Mouse (Mus musculus) neutrophil, adult 5-6 weeks (primary cell): ENCODE results near the gene B3glct. TPM values are rescaled to one million over a fixed set of nuclear protein-coding genes. Genes with fewer than 3 reads are reported as not detected.

ENCODE experiments used
- ATAC-seq: fragments of 151-379, 151-347 bp; 2 replicates; pipeline ENCODE4 v1.8.0; 2017; ENCODE audit warnings: mild to moderate bottlenecking, moderate TSS enrichment; ENCODE audit not compliant: insufficient number of reproducible peaks, poor library complexity, low FRiP score, severe bottlenecking; ENCODE audit errors: extremely low read depth
- total RNA-seq: library from RNA; stranded (forward); fragments of 200-1000 nt; gene quantifications from 2 replicates; pipeline ENCODE4 v1.2.3, GENCODE M21; 2017

B3glct gene
- total RNA-seq: 2.5 and 2.7 TPM in 2 replicates

DNA sequence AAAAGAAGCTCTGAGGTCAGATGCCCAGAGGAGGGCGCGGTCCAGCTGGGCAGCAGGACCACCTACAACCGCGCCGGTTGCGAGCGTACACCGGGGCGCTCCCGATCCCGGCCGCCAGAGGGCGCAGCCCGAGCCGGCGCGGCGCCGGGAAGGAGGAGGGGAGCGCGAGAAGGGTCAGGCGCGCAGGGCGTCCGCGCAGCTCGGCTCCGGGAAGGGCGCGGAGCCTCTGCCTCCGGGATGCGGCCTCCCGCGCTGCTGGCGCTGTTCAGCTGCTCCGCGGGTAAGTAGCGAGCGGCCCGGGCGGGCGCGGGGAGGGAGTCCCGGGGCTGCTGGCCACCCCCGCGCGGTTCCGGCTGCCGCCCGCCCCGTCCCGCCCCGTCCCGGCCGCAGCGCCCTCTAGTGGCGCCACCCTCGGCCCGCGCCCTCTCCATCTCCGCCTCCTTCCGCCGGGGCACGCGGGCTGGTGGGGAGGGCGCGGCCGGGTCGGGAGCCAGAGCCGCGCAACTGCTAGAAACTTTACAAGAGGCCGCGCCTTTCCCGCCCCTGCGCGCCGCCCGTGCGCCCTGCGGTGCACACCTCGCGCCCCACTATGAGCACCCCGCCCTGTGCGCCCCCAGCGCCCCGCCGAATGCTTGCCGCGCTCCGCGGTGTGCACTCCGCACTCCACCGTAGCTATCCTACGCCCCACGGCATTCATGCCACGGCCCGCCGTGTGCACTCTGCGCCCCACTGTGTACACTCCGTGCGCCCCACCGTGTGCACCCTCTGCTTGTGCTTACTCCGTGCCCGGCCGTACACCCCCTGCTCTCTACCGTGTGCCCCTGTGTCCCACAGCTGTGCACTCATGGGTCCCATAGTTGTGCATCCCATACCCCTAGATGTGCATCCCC, at the start of gene B3glct:
Gene B3glct (plus strand): TSS at position 131 of the 890 bp plus-strand sequence.
- peak; percentile 60 for ATAC-seq

GRCm38 (mm10) chr5:149634409-149635035, 43.5 kb upstream of the B3glct start:
- no peak for ATAC-seq

DNA sequence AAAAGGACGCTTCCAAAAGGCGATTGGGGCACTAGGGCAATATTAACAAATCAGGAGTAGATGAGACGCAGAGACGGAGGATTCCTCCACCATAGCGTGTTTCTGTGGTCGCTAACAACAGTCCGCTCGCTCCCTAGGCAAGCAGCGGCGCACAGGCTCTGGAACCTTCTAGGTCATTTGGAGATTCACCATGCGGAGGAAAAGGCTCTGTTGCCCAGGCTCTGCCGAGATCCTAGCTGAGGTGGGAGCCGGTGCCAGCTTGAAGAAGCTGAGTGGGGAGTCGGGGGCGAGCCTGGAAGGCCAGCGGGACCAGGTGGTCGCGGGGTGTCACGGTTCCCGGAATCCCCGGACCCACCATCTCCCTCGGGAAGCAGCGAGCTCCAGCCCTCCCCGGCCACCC, 42.5 kb upstream of the B3glct start:
- ATAC-seq: no peak

DNA sequence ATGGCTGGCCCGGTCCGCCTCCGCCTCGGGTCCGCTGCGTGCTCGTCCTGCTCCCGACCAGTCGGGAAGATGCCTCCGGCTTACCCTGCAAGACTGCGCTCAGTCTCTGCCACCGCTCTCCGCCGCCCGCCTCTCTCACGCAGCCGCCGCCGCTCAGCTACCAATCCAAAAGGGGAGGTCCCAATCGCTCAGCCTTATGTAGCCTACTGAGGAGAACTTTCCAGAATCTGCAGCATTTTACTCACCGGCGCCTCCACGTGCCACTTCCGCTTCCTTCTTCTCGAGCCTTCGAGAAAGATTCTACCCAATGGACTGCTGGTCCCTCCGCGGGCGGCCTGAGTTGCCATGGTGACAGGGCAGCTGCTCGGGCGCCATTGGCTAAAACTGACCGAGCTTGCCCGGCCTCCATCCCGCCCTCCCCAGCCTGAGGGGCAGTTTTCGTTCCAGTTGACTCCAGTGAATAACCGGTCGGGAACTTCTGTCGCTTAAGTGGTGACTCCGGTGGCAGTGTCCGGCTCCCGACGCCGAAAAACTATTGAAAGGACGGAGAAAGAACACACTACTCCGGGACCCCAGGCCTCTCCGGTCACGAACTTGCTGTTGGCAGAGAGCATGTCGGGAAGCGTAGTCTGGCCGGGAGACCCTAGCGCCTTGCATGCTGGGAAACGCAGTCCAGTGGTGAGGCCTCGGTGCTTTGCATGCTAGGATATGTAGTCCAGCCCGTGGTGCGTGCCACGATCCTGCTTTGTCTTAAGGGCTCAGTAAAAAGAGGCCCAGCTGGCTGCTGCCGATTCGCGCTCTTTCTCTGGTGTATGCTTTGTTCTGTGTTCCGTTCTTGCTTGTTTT, 41.7 kb upstream of the B3glct start, which contains the start of gene Hsph1:
Gene Hsph1 (minus strand): TSS at position 302 of the 846 bp plus-strand sequence.
- peak; percentile 96 for ATAC-seq

DNA sequence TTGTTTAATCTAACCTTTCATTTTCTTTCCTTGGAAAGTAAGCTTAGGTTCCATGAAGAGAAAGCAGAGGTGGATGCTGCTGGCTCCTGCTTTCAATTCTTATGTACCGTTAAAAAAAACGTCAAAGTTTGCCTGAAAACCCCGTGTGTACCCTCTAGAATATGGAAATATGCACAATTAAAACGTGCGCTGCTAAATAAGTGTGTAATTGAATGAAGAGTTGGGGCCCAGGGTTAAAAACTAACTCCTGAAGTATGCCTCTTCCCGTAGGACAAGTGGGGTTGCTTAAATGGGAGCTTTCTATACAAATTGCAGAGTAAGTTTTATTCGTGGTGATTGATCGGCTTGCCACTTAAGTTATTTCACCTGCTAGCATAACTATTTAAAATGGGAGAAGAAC, 40.7 kb upstream of the B3glct start:
- no peak for ATAC-seq

DNA sequence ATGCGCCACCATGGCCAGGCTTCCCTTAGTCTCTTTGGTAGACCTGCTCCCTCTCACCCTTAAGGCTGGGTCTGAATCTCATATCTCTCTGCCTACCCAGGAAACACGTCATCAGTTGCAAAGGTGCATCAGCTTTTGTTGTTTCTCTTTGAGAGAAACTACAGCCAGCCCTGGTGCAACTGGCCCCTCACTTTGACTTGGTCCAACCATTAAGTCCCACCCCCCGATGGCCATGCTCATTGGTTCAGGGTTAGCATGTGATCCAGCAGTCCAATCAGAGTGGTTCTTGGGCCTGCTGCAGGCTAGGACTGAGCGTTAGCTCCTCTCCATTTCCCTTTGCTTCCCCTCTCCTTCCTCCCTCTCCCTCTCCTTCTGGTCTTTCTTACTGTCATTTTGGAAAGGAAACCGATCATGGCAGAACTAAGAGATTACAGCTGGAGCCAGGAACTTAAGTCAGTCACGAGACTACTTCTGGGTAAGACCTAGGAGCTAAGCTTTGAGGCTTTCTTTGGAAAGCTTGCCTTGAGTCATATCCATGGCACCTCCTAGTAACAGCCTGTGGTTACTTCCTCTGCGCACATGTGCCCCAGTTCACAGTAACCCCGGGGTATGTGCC, 36.6 kb upstream of the B3glct start:
- no peak for ATAC-seq

GRCm38 (mm10) chr5:149642366-149642765, 35.7 kb upstream of the B3glct start:
- ATAC-seq: no peak

- ATAC-seq: no peak
These were observed 35.1 kb upstream of the B3glct start for GRCm38 (mm10) chr5:149642783-149643509.

DNA sequence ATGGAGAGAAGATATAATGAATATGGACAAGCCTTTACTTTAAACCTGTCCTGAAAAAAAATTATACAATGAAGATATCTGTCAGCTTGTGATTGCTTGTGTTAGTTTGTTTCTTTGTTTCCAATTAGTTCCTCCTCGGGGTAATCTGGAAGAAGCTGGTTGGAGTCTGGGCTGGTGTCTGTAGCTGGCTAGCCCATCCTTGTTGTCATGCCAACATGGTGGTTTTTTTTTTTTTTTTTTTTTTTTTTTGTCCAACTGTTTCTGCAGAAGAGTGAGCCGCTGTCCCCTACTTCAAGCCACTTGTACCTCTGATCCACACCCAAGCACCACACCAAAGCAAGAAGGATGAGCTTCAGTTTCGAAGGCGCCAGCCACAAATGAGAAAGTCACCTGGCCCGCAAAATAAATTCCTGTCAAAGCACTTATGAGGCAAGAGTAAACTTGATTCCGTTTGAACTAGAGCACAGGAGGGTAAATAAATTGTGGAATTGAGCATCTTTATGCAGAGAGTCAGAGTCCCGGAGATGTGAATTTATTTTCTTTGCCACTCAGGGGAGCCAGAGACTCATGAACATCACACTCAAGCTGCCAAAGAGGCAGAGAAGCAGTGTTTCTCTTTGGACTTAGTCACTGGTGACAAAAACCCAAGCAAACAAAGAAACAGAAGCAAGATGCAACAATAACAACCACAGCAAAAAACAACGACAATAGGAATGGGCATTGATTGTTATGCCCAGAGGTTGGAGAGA, 30.5 kb upstream of the B3glct start:
- ATAC-seq: no peak

DNA sequence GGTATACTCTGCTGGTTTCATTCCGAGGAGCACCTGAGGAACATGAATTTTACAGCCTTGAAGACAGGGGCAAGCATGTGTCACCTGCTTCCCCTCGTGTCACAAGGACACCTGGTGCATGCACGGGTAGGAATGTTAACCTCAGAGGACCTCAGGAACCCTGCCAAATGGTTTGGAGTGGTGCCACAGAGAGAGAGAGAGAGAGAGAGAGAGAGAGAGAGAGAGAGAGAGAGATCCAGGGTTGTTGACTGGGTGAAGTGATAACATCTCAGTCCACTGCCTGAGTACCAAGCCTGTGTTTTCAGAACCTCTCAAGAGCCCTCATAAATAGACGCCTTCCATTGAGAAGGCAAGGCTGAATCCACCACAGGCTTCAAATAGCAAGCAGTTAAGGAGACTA, 29.8 kb upstream of the B3glct start:
- no peak for ATAC-seq

GRCm38 (mm10) chr5:149648895-149649406, 29.1 kb upstream of the B3glct start:
- no peak for ATAC-seq

DNA sequence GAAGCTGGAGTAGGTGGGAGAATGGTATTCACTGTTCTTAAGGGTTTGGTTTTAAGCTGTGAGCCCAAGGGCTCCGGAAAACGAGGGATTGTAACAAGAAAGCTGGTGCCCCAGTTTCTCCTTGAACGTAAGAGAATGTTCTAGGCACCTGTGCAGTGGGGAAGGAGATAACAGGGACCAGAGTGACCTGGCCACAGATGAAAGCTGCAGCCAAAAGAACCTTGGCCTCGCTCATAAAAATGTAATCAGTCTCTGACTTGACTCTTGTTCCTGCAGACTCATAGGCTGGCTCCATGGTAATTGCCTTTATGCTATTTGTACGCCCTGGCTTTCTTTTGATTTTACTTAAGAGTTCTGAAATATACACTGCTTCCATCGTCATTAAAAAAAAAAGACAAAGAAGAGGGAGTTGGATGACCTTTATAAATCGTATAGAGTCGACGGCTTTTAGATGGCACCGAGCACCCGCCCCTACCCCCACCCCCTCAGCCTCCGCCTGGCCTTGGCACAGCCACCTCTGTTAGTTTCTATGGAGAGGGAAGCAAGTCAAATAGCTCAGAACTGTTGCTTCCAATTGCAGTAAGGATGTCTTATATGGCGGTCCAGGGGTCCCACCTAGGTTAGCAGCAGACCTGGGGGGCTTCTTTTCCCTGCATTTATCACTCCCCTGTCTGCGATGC, 28.4 kb upstream of the B3glct start:
- no peak for ATAC-seq

- no peak for ATAC-seq
These were observed 27.9 kb upstream of the B3glct start for GRCm38 (mm10) chr5:149650179-149650553.

GRCm38 (mm10) chr5:149655636-149656035, 22.4 kb upstream of the B3glct start:
- no peak for ATAC-seq

DNA sequence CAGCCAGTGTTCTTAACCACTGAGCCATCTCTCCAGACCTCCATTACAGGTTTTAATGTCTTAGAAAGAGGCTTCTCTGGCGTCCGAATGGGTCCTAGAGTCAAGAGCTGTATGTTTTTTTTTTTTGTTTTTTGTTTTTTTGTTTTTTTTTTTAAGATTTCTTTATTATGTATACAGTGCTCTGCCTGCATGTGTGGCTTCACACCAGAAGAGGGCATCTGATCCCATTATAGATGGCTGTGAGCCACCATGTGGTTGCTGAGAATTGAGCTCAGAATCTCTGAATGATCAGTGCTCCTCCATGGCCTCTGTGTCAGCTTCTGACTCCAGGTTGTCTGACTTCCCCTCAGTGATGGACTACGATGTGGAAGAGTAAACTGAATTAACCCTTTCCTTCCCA, 20.0 kb upstream of the B3glct start:
- no peak for ATAC-seq

DNA sequence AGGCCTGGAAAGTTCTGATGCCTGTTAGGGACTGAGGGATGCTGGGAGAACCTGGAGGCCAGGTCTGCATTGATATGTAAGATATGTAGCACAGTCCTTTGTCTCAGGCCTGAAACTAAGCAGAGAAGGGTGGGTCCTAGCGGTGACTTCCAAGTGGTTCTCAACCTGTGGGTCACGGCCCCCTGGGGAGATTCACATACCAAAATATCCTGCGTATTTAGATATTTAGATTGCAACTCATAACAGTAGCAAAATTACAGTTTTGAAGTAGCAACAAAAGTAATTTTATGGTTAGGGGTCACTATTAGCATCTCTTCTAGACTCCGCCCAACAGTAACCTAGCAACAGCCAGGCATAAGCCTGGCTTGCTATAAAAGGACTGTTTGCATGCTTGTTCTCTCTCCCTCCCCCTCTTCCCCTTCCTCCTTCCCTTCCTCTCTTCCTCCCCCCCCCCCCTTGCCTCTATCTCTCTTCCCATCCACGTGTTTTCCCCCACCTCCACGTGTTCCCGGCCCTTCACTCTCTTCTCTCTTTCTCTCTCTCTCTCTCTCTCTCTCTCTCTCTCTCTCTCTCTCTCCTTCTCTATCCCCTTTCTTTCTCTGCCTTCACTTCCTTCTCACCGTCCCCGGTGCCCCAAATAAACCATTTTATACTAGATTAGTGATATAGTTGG, 19.2 kb upstream of the B3glct start:
- ATAC-seq: no peak

DNA sequence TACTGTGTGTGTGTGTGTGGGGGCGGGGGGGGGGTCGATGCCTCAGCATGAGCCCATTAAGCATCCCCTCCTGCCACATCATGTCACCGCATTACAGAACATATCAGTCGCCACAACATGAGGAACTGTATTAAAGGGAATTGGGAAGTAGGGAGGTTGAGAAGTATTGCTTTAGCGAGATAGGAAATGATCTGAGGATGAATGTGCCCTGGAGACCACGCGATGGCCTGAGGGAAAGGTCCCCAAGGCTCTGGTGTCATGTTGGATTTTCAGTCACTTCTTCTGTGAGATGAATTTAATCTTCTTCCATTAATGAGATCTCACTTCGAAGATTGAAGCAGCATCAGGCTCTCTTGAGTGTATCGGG, 18.6 kb upstream of the B3glct start:
- no peak for ATAC-seq
